ENCODE assay signal across 23 mouse cellular contexts in the genomic region with DNA sequence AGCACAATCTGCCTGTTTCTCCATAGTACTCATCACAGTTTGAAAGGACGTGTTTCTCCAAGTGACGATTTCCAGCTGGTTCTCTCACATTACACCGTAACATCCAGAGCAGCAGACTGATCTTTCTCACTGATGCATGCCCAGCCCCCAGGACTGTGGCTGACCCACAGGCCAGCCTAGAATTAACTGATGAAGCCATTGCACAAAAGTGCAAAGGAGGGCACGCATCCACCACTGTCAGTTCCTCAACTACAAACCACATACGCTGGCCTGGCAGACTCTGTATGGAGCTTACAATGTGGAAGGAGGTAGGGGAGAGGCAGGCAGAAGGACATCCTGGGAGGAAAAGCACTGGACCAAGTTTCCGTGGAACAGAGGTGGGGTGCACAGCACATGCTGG.
A peak's percentile ranks its signal among the peaks of the same experiment; 100 is the strongest.
DNase-seq lines count a peak whose midpoint lies in the region; ATAC-seq lines count a peak whose summit lies in the region.
"Had no signal": no experiment of that assay in that cellular context is flagged by ENCODE, and none has a peak within 500 bp of the region (broad histone marks: within the 10 kb centered on the region; RNA-seq: fewer than 3 reads in every experiment).

No protein-coding gene starts in this region.

- peaks cover 85% of the 10 kb centered on the region for H3K4me1 ChIP-seq in hindbrain, embryonic 10.5 days (replicated peaks)
- H3K4me1 ChIP-seq in hindbrain, embryonic 13.5 days (replicated peaks) = peaks cover 23% of the 10 kb centered on the region
- H3K4me1 ChIP-seq in megakaryocyte, embryonic 14.5 days = peaks cover 97% of the 10 kb centered on the region

- H3K36me3 ChIP-seq in hindbrain, embryonic 10.5 days = no peaks in the 10 kb centered on the region
- no peaks in the 10 kb centered on the region for H3K36me3 ChIP-seq in hindbrain, embryonic 13.5 days
- peaks cover 66% of the 10 kb centered on the region for H3K36me3 ChIP-seq in megakaryocyte, embryonic 14.5 days (replicated peaks; ENCODE audit: low read length)
- H3K36me3 ChIP-seq: forebrain, embryonic 15.5 days; G1E; limb, embryonic 12.5 days; liver, embryonic 12.5 days; lung, embryonic 15.5 days; midbrain, embryonic 13.5 days; neural tube, embryonic 12.5 days had no signal

- DNase-seq in embryo, embryonic 10 days (ENCODE audit: low spot score) = peak; percentile 55
- DNase-seq in embryo, embryonic 10.5 days (ENCODE audit: low spot score) = no peak
- no peak for DNase-seq in hindbrain, embryonic 10.5 days (ENCODE audit: low spot score)
- DNase-seq in lung, postnatal 10 days = peak; percentile 20
- no peak for DNase-seq in lung, postnatal 25 days (ENCODE audit: low spot score)
- DNase-seq in B cell, adult 2 months = no peak
- DNase-seq: adrenal gland, postnatal 25 days; cerebellum, adult 11 months; cerebellum, postnatal 10 days; gastrocnemius, postnatal 25 days; kidney, adult 8-10 months; right cerebral cortex, adult 18-20 months; thymus, postnatal 36 days had no signal

- no peak overlapping the region for H3K4me2 ChIP-seq in hindbrain, embryonic 13.5 days
- H3K4me2 ChIP-seq: forebrain, embryonic 15.5 days; limb, embryonic 12.5 days; liver, embryonic 12.5 days; lung, embryonic 15.5 days; midbrain, embryonic 13.5 days; neural tube, embryonic 12.5 days had no signal

- H3K9me3 ChIP-seq in hindbrain, embryonic 10.5 days = no peaks in the 10 kb centered on the region
- H3K9me3 ChIP-seq in hindbrain, embryonic 13.5 days = no peaks in the 10 kb centered on the region
- H3K9me3 ChIP-seq in megakaryocyte, embryonic 14.5 days = no peaks in the 10 kb centered on the region
- H3K9me3 ChIP-seq: forebrain, embryonic 15.5 days; limb, embryonic 12.5 days; liver, embryonic 12.5 days; lung, embryonic 15.5 days; midbrain, embryonic 13.5 days; neural tube, embryonic 12.5 days had no signal

- peaks cover 29% of the 10 kb centered on the region for H3K27me3 ChIP-seq in hindbrain, embryonic 10.5 days (ENCODE audit: insufficient read depth, poor library complexity, severe bottlenecking)
- H3K27me3 ChIP-seq in hindbrain, embryonic 13.5 days = peaks cover 15% of the 10 kb centered on the region
- H3K27me3 ChIP-seq in megakaryocyte, embryonic 14.5 days (replicated peaks) = peaks cover 49% of the 10 kb centered on the region
- H3K27me3 ChIP-seq: limb, embryonic 12.5 days; lung, embryonic 15.5 days had no signal

- no peak overlapping the region for H3K9ac ChIP-seq in hindbrain, embryonic 13.5 days
- H3K9ac ChIP-seq: forebrain, embryonic 15.5 days; limb, embryonic 12.5 days; liver, embryonic 12.5 days; lung, embryonic 15.5 days; midbrain, embryonic 13.5 days; neural tube, embryonic 12.5 days had no signal

- no peak overlapping the region for H3K4me3 ChIP-seq in hindbrain, embryonic 10.5 days
- no peak overlapping the region for H3K4me3 ChIP-seq in hindbrain, embryonic 13.5 days
- H3K4me3 ChIP-seq in megakaryocyte, embryonic 14.5 days (replicated peaks) = peak overlapping the region; percentile 23
- H3K4me3 ChIP-seq: erythroblast, embryonic 14.5 days; forebrain, embryonic 15.5 days; limb, embryonic 12.5 days; liver, embryonic 12.5 days; lung, embryonic 15.5 days; midbrain, embryonic 13.5 days; neural tube, embryonic 12.5 days had no signal

- 46% methylated on average over 6 of the region's 6 CpGs for WGBS in hindbrain, embryonic 10.5 days
- WGBS in hindbrain, embryonic 13.5 days = 46% methylated on average over 6 of the region's 6 CpGs

- 0 out of 2 replicates have a peak overlapping the region, but pooled peaks have one; percentile 23 for H3K27ac ChIP-seq in hindbrain, embryonic 10.5 days
- H3K27ac ChIP-seq in hindbrain, embryonic 13.5 days = no peak overlapping the region
- H3K27ac ChIP-seq: forebrain, embryonic 15.5 days; limb, embryonic 12.5 days; liver, embryonic 12.5 days; lung, embryonic 15.5 days; midbrain, embryonic 13.5 days; neural tube, embryonic 12.5 days had no signal

- ATAC-seq in hindbrain, embryonic 13.5 days (ENCODE audit: low FRiP score) = no peak
- ATAC-seq: forebrain, embryonic 15.5 days; liver, embryonic 12.5 days; midbrain, embryonic 13.5 days had no signal

Comparison
In these comparisons a context has a peak if more than half of its experiments do, and no peak if none do; other contexts are left out.
1. DNase-seq: peak in embryo, embryonic 10 days (single experiment) and lung, postnatal 10 days (single experiment); none in embryo, embryonic 10.5 days (single experiment), hindbrain, embryonic 10.5 days (single experiment), lung, postnatal 25 days (single experiment) and B cell, adult 2 months (0 of 2).